Mouse (Mus musculus): ENCODE measurements around the gene Olfr625-ps1. TPM values are rescaled to one million over a fixed set of nuclear protein-coding genes. Genes with fewer than 3 reads are reported as not detected.
"Not testable (repeated sequence)": the region's sequence is repeated elsewhere in the genome, so short reads cannot be mapped to it uniquely, and the experiment has no call there.

Olfr625-ps1 gene
- polyA plus RNA-seq, 1 experiment from 2014 or later: not detected

GRCm38 (mm10) chr7:103716398-103716797 lies 33.9 kb downstream of the Olfr625-ps1 start:
- not testable (repeated sequence) for ATAC-seq (ENCODE audit: insufficient number of reproducible peaks, low FRiP score, low TSS enrichment, low read depth); H3K4me2 ChIP-seq (ENCODE audit: low read depth, severe bottlenecking); DNase-seq (ENCODE audit: low spot score); H3K9me3 ChIP-seq (ENCODE audit: control insufficient read depth, low read length); H3K27me3 ChIP-seq (ENCODE audit: control insufficient read depth, insufficient read depth, low read length); H3K9ac ChIP-seq (ENCODE audit: low read length); H3K27ac ChIP-seq (replicated peaks; ENCODE audit: low read depth, low read length); H3K4me3 ChIP-seq (ENCODE audit: low read depth, low read length); H3K36me3 ChIP-seq (ENCODE audit: control insufficient read depth, insufficient read depth, low read length); H3K4me1 ChIP-seq (ENCODE audit: control insufficient read depth, insufficient read depth, low read length)
- WGBS: 85% methylated on average over 1 of the region's 1 CpGs

- DNase-seq (ENCODE audit: low spot score): no peak
- 100% methylated on average over 1 of the region's 1 CpGs for WGBS
- no peak for ATAC-seq (ENCODE audit: insufficient number of reproducible peaks, low FRiP score, low TSS enrichment, low read depth)
Observed at GRCm38 (mm10) chr7:103730074-103730473, 47.6 kb downstream of the Olfr625-ps1 start, which contains the start of gene Olfr628. Gene Olfr628, plus strand, starts transcription at chr7:103730374.

More at GRCm38 (mm10) chr7:103730074-103730473, 47.6 kb downstream of the Olfr625-ps1 start, which contains the start of gene Olfr628:
- Histone ChIP-seq H3K27ac (replicated peaks; ENCODE audit: low read depth, low read length) (no peak within 1 kb of the TSS), H3K4me2 (ENCODE audit: low read depth, severe bottlenecking) (no peak within 1 kb of the TSS), H3K9me3 (ENCODE audit: control insufficient read depth, low read length) (no peaks in the 10 kb centered on the region), H3K36me3 (ENCODE audit: control insufficient read depth, insufficient read depth, low read length) (no peaks in the 10 kb centered on the region), H3K4me3 (ENCODE audit: low read depth, low read length) (no peak within 1 kb of the TSS), H3K27me3 (ENCODE audit: control insufficient read depth, insufficient read depth, low read length) (no peaks in the 10 kb centered on the region), H3K9ac (ENCODE audit: low read length) (no peak within 1 kb of the TSS), H3K4me1 (ENCODE audit: control insufficient read depth, insufficient read depth, low read length) (no peaks in the 10 kb centered on the region)

Other genes starting within 250 kb of the Olfr625-ps1 start
- not detected in 2 replicates for gene Olfr605, start 237.3 kb upstream of the Olfr625-ps1 start, polyA plus RNA-seq (2014; fragmentation: Nextera tagmentation; extraction: Ambion mirVana)
- not detected in 2 replicates for gene Olfr606, start 233.7 kb upstream of the Olfr625-ps1 start, polyA plus RNA-seq (2014; fragmentation: Nextera tagmentation; extraction: Ambion mirVana)
- gene Olfr607, start 218.6 kb upstream of the Olfr625-ps1 start, polyA plus RNA-seq (2014; fragmentation: Nextera tagmentation; extraction: Ambion mirVana): not detected in 2 replicates
- not detected in 2 replicates for gene Olfr608, start 212.8 kb upstream of the Olfr625-ps1 start, polyA plus RNA-seq (2014; fragmentation: Nextera tagmentation; extraction: Ambion mirVana)
- not detected in 2 replicates for gene Olfr609, start 184.7 kb upstream of the Olfr625-ps1 start, polyA plus RNA-seq (2014; fragmentation: Nextera tagmentation; extraction: Ambion mirVana)
- gene Olfr610, start 170.6 kb upstream of the Olfr625-ps1 start, polyA plus RNA-seq (2014; fragmentation: Nextera tagmentation; extraction: Ambion mirVana): not detected in 2 replicates
- gene Olfr611, start 161.9 kb upstream of the Olfr625-ps1 start, polyA plus RNA-seq (2014; fragmentation: Nextera tagmentation; extraction: Ambion mirVana): not detected in 2 replicates
- gene Olfr612, start 140.0 kb upstream of the Olfr625-ps1 start, polyA plus RNA-seq (2014; fragmentation: Nextera tagmentation; extraction: Ambion mirVana): not detected in 2 replicates
- gene Olfr613, start 134.6 kb upstream of the Olfr625-ps1 start, polyA plus RNA-seq (2014; fragmentation: Nextera tagmentation; extraction: Ambion mirVana): not detected in 2 replicates
- not detected in 2 replicates for gene Olfr615, start 126.6 kb upstream of the Olfr625-ps1 start, polyA plus RNA-seq (2014; fragmentation: Nextera tagmentation; extraction: Ambion mirVana)
- gene Olfr616, start 113.6 kb upstream of the Olfr625-ps1 start, polyA plus RNA-seq (2014; fragmentation: Nextera tagmentation; extraction: Ambion mirVana): not detected in 2 replicates
- not detected in 2 replicates for gene Olfr617, start 109.7 kb upstream of the Olfr625-ps1 start, polyA plus RNA-seq (2014; fragmentation: Nextera tagmentation; extraction: Ambion mirVana)
- gene Olfr618, start 92.6 kb upstream of the Olfr625-ps1 start, polyA plus RNA-seq (2014; fragmentation: Nextera tagmentation; extraction: Ambion mirVana): not detected in 2 replicates
- not detected in 2 replicates for gene Olfr619, start 82.1 kb upstream of the Olfr625-ps1 start, polyA plus RNA-seq (2014; fragmentation: Nextera tagmentation; extraction: Ambion mirVana)
- not detected in 2 replicates for gene Olfr620, start 70.2 kb upstream of the Olfr625-ps1 start, polyA plus RNA-seq (2014; fragmentation: Nextera tagmentation; extraction: Ambion mirVana)
- gene Olfr622, start 40.0 kb upstream of the Olfr625-ps1 start, polyA plus RNA-seq (2014; fragmentation: Nextera tagmentation; extraction: Ambion mirVana): not detected in 2 replicates
- not detected in 2 replicates for gene Olfr623, start 19.0 kb upstream of the Olfr625-ps1 start, polyA plus RNA-seq (2014; fragmentation: Nextera tagmentation; extraction: Ambion mirVana)
- 0.08 and 0.10 TPM in 2 replicates for gene Olfr624, start 11.5 kb upstream of the Olfr625-ps1 start, polyA plus RNA-seq (2014; fragmentation: Nextera tagmentation; extraction: Ambion mirVana)
- not detected in 2 replicates for gene Olfr243, start 32.0 kb downstream of the Olfr625-ps1 start, polyA plus RNA-seq (2014; fragmentation: Nextera tagmentation; extraction: Ambion mirVana)
- not detected in 2 replicates for gene Olfr628, start 47.7 kb downstream of the Olfr625-ps1 start, polyA plus RNA-seq (2014; fragmentation: Nextera tagmentation; extraction: Ambion mirVana)
- gene Olfr629, start 62.2 kb downstream of the Olfr625-ps1 start, polyA plus RNA-seq (2014; fragmentation: Nextera tagmentation; extraction: Ambion mirVana): not detected in 2 replicates
- not detected in 2 replicates for gene Olfr630, start 74.6 kb downstream of the Olfr625-ps1 start, polyA plus RNA-seq (2014; fragmentation: Nextera tagmentation; extraction: Ambion mirVana)
- not detected in 2 replicates for gene Olfr69, start 88.9 kb downstream of the Olfr625-ps1 start, polyA plus RNA-seq (2014; fragmentation: Nextera tagmentation; extraction: Ambion mirVana)
- not detected in 2 replicates for gene Olfr68, start 97.0 kb downstream of the Olfr625-ps1 start, polyA plus RNA-seq (2014; fragmentation: Nextera tagmentation; extraction: Ambion mirVana)
- gene Olfr67, start 109.1 kb downstream of the Olfr625-ps1 start, polyA plus RNA-seq (2014; fragmentation: Nextera tagmentation; extraction: Ambion mirVana): not detected in 2 replicates
- 518 and 565 TPM in 2 replicates for gene Hbb-bt, start 131.3 kb downstream of the Olfr625-ps1 start, polyA plus RNA-seq (2014; fragmentation: Nextera tagmentation; extraction: Ambion mirVana)
- gene Hbb-bs, start 145.4 kb downstream of the Olfr625-ps1 start, polyA plus RNA-seq (2014; fragmentation: Nextera tagmentation; extraction: Ambion mirVana): 156 and 207 TPM in 2 replicates
- not detected in 2 replicates for gene Hbb-bh2, start 157.8 kb downstream of the Olfr625-ps1 start, polyA plus RNA-seq (2014; fragmentation: Nextera tagmentation; extraction: Ambion mirVana)
- gene Hbb-bh1, start 160.4 kb downstream of the Olfr625-ps1 start, polyA plus RNA-seq (2014; fragmentation: Nextera tagmentation; extraction: Ambion mirVana): 1,749 and 1,831 TPM in 2 replicates
- 7,439 and 7,962 TPM in 2 replicates for gene Hbb-y, start 170.5 kb downstream of the Olfr625-ps1 start, polyA plus RNA-seq (2014; fragmentation: Nextera tagmentation; extraction: Ambion mirVana)
- not detected in 2 replicates for gene Olfr66, start 203.5 kb downstream of the Olfr625-ps1 start, polyA plus RNA-seq (2014; fragmentation: Nextera tagmentation; extraction: Ambion mirVana)
- gene Olfr64, start 211.8 kb downstream of the Olfr625-ps1 start, polyA plus RNA-seq (2014; fragmentation: Nextera tagmentation; extraction: Ambion mirVana): not detected in 2 replicates
- gene Olfr65, start 220.8 kb downstream of the Olfr625-ps1 start, polyA plus RNA-seq (2014; fragmentation: Nextera tagmentation; extraction: Ambion mirVana): not detected in 2 replicates
- gene Olfr631, start 246.1 kb downstream of the Olfr625-ps1 start, polyA plus RNA-seq (2014; fragmentation: Nextera tagmentation; extraction: Ambion mirVana): not detected in 2 replicates